In the genomic region with DNA sequence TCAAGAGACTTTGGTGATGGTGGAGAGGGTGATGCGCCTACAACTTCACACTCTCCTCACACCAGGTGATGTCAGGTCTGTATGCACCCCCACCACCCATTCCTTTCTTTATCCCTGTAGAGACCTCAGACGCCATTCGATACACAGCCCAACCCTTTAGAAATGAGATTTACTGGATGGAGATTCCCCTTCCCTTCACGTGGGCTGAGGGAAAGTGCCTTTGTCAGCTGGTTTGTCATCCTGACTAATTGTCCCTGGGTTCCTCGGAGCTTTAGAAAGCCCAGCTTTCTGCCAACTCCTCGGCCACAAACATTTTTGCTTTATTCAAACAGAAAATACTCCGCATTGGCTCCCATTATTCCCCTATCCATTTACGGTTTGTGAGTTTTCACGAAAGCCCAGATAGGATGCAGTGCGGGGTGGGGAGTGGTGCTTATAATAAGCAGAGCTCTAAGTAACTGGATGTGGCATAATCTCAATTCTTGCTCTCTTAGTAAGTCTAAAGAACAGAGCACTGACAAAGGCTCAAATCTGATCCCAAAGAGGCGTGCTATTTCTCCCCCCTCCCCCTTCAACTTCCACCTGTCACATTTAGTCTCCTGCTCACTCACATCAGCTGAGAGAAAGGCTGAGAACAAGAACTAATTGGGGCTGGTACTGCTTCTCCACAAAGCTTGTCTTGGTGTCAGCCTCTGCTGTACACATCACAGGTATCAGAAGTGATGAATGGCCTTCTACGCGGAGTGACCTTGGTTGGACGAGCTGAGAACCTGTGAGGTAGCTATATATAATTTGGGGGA, we compare ENCODE assay signal across 22 mouse cellular contexts.
"Had no signal": no experiment of that assay in that cellular context is flagged by ENCODE, and none has a peak within 500 bp of the region (broad histone marks: within the 10 kb centered on the region; RNA-seq: fewer than 3 reads in every experiment).

No protein-coding gene starts in this region.

- DNase-seq: kidney, adult 11 months; kidney, adult 8-10 months; kidney, postnatal 14 days; kidney, postnatal 4 days; left cerebral cortex, postnatal 4 days; lung, adult 18-20 months; lung, postnatal 10 days; lung, postnatal 36 days; right cerebral cortex, postnatal 14 days; right cerebral cortex, postnatal 4 days; thymus, postnatal 25 days had no signal

- H3K4me3 ChIP-seq: limb, embryonic 12.5 days; limb, embryonic 15.5 days; liver, embryonic 12.5 days; liver, embryonic 15.5 days; lung, embryonic 15.5 days; megakaryocyte, embryonic 14.5 days; midbrain, embryonic 10.5 days; midbrain, embryonic 13.5 days; neural tube, embryonic 12.5 days; neural tube, embryonic 15.5 days; stomach, embryonic 15.5 days had no signal

- H3K4me2 ChIP-seq: limb, embryonic 12.5 days; limb, embryonic 15.5 days; liver, embryonic 12.5 days; liver, embryonic 15.5 days; lung, embryonic 15.5 days; midbrain, embryonic 13.5 days; neural tube, embryonic 12.5 days; neural tube, embryonic 15.5 days; stomach, embryonic 15.5 days had no signal

- H3K36me3 ChIP-seq: limb, embryonic 12.5 days; limb, embryonic 15.5 days; liver, embryonic 12.5 days; liver, embryonic 15.5 days; lung, embryonic 15.5 days; midbrain, embryonic 10.5 days; midbrain, embryonic 13.5 days; neural tube, embryonic 12.5 days; neural tube, embryonic 15.5 days; stomach, embryonic 15.5 days had no signal

- H3K27me3 ChIP-seq: limb, embryonic 12.5 days; limb, embryonic 15.5 days; liver, embryonic 12.5 days; liver, embryonic 15.5 days; lung, embryonic 15.5 days; megakaryocyte, embryonic 14.5 days; midbrain, embryonic 13.5 days; neural tube, embryonic 12.5 days; neural tube, embryonic 15.5 days; stomach, embryonic 15.5 days had no signal
